Mouse (Mus musculus) adrenal gland, adult 2 months (tissue): ENCODE data around the gene Swi5. TPM values are rescaled to one million over a fixed set of nuclear protein-coding genes. Genes with fewer than 3 reads are reported as not detected.

Experiments used
- microRNA-seq, 2 experiments: library from miRNA; unstranded; fragments of <30 nt; microRNA quantifications; one replicate each; pipeline ENCODE4 v1.2.0; 2021
- polyA plus RNA-seq: library from polyadenylated mRNA; depleted of rRNA; stranded (reverse); fragments of >200 nt; gene quantifications from 2 replicates; pipeline ENCODE4 v1.2.3, GENCODE M21; 2012; rRNA removed
- total RNA-seq, 2 experiments: library from RNA; stranded (reverse); gene quantifications; 2 replicates each; pipeline ENCODE4 v1.2.3; 2021

Swi5 gene
- total and polyA plus RNA-seq, 3 experiments = 317 to 358 (median 324) TPM

Small RNA genes within 50 kb of the gene (microRNA-seq; reads per million reads assigned to microRNA genes)
- gene Gm23363 (0.66 to 1.7 reads per million in 2 experiments), gene Mir199b (14.5 to 25.9 reads per million in 2 experiments)

Other genes with a start within 250 kb of the Swi5 start
- 1 to 10 TPM; 1.5 to 4.8 TPM for gene Fam78a, start 203.2 kb downstream of the Swi5 start, total RNA-seq
- gene Fam78a, start 203.2 kb downstream of the Swi5 start, polyA plus RNA-seq = 2.6 and 6.5 TPM in 2 replicates
- gene Plpp7, start 192.5 kb downstream of the Swi5 start, total RNA-seq = 1 to 10 TPM; 4.0 to 4.2 TPM
- 35.8 and 42.0 TPM in 2 replicates for gene Plpp7, start 192.5 kb downstream of the Swi5 start, polyA plus RNA-seq
- 100 to 1,000 TPM in 1 of 2 experiments, 10 to 100 TPM in 1; 93.5 to 104 TPM for gene Prrc2b, start 137.0 kb downstream of the Swi5 start, total RNA-seq
- gene Prrc2b, start 137.0 kb downstream of the Swi5 start, polyA plus RNA-seq = 70.0 and 82.7 TPM in 2 replicates
- gene Pomt1, start 51.5 kb downstream of the Swi5 start, total RNA-seq = 10 to 100 TPM; 32.5 to 40.4 TPM
- 42.8 and 49.6 TPM in 2 replicates for gene Pomt1, start 51.5 kb downstream of the Swi5 start, polyA plus RNA-seq
- gene Uck1, start 27.9 kb downstream of the Swi5 start, total RNA-seq = 100 to 1,000 TPM; 116 to 148 TPM
- gene Uck1, start 27.9 kb downstream of the Swi5 start, polyA plus RNA-seq = 202 and 249 TPM in 2 replicates
- gene Golga2, start 691 bp downstream of the Swi5 start, total RNA-seq = 10 to 100 TPM; 81.1 to 82.9 TPM
- 25.8 and 31.5 TPM in 2 replicates for gene Golga2, start 691 bp downstream of the Swi5 start, polyA plus RNA-seq
- gene Ciz1, start 64.3 kb upstream of the Swi5 start, total RNA-seq = 10 to 100 TPM; 54.0 to 94.0 TPM
- 290 and 303 TPM in 2 replicates for gene Ciz1, start 64.3 kb upstream of the Swi5 start, polyA plus RNA-seq
- 10 to 100 TPM; 15.8 to 22.5 TPM for gene Dnm1, start 65.3 kb upstream of the Swi5 start, total RNA-seq
- gene Dnm1, start 65.3 kb upstream of the Swi5 start, polyA plus RNA-seq = 114 and 144 TPM in 2 replicates
- 100 to 1,000 TPM; 152 to 167 TPM for gene 1110008P14Rik, start 93.9 kb upstream of the Swi5 start, total RNA-seq
- gene 1110008P14Rik, start 93.9 kb upstream of the Swi5 start, polyA plus RNA-seq = 1,060 and 1,061 TPM in 2 replicates
- gene Lcn2, start 100.2 kb upstream of the Swi5 start, total RNA-seq = 1 to 10 TPM; 2.2 to 2.8 TPM
- gene Lcn2, start 100.2 kb upstream of the Swi5 start, polyA plus RNA-seq = 0.45 and 2.1 TPM in 2 replicates
- 10 to 100 TPM; 55.3 to 69.6 TPM for gene Ptges2, start 107.8 kb upstream of the Swi5 start, total RNA-seq
- gene Ptges2, start 107.8 kb upstream of the Swi5 start, polyA plus RNA-seq = 35.6 and 50.7 TPM in 2 replicates
- gene Naif1, start 162.4 kb upstream of the Swi5 start, total RNA-seq = 1 to 10 TPM; 5.1 to 5.9 TPM
- 6.1 and 6.6 TPM in 2 replicates for gene Naif1, start 162.4 kb upstream of the Swi5 start, polyA plus RNA-seq
- 10 to 100 TPM; 34.0 to 79.5 TPM for gene Slc25a25, start 163.4 kb upstream of the Swi5 start, total RNA-seq
- gene Slc25a25, start 163.4 kb upstream of the Swi5 start, polyA plus RNA-seq = 35.2 and 36.8 TPM in 2 replicates
- gene Fam102a, start 247.3 kb upstream of the Swi5 start, total RNA-seq = 10 to 100 TPM; 37.1 to 40.8 TPM
- 40.2 and 43.1 TPM in 2 replicates for gene Fam102a, start 247.3 kb upstream of the Swi5 start, polyA plus RNA-seq